Mouse (Mus musculus) leukemia stem cell, adult 10-12 weeks (primary cell): ENCODE measurements around the gene Atxn7l1. TPM values are rescaled to one million over a fixed set of nuclear protein-coding genes. Genes with fewer than 3 reads are reported as not detected.

ENCODE experiments used
- polyA plus RNA-seq: library from polyadenylated mRNA; stranded (reverse); fragments of >175 nt; gene quantifications from 2 replicates; pipeline ENCODE4 v1.2.3, GENCODE M21; 2012; ENCODE audit warnings: low replicate concordance

Gene Atxn7l1
- polyA plus RNA-seq: 26.3 and 40.4 TPM in 2 replicates

DNA sequence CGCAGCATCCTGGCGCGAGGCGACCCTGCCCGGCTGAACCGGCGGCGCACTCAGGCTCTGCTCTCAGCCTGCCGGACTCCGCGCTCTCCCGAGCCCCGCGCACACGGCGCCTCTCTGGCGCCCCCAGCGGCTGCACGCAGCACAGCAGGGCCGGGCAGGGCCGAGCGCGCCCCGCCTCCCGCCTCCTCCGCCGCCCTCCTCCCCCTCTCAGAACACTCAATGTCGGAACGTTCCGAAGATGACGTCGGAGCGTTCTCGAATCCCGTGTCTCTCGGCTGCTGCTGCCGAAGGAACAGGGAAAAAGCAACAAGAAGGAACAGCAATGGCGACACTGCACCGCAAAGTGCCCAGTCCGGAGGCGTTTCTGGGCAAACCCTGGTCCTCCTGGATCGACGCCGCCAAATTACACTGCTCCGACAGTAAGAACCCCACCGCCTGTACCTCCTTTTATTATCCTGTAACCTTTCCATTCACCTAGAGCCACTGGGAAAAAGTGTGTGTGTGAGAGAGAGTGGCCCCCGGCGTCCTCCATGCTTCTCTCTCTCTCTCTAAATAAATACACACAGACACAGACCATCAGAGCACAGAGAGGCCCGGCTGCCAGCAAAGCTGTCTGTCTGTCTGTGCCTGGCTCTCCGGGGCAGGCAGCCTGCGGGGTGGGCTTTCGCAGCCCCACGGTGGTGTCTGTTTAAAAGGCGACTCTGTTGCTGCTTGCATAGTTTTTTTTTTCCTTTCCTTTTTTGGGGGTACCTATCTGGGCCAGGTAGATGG lies at the start of gene Atxn7l1:
Atxn7l1 (plus strand) TSS at position 197 of the 771 bp plus-strand sequence.

DNA sequence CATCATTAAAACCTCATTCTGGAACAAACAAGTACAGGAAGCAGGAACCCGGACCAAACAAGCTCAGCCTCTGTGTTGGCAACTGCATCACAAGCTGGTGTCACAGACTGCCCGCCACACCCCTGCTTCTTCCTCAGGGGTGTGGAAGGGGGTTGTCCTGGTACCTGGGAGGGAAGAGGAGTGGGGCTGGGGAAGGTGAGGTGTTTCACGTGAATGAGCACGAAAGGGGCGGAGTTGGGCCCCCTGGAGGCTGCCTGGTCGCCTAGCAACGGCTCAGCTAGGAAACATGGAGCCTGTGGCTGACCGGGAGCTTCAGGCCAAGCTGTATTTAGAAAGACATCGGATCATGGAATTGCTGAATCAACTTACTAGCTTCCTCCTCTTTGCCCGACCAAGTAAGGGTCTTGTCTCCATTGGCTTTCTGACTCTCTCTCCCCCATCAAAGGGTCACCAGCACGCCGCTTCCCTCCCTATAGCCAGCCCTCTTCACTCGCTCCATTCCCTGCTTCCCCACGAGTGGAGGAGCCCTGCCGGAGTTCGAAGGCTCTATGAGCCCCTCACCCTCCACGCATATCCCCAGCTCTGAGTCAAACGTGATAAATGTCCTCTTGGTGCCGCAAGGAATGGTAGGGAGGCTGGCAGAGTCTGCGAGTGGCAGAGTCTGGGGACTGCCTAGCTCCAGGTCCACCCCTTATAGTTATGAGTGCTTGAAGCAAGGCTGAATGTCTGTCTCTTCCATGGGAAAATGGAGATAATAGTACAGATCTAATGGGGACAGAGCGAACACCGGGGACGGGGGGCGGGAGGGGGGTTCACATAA lies 247.5 kb downstream of the Atxn7l1 start, which contains the start of gene Efcab10:
Efcab10 (plus strand) TSS at position 51 of the 820 bp plus-strand sequence.

Other genes starting within 250 kb of the Atxn7l1 start
- gene Sypl, start 193.8 kb upstream of the Atxn7l1 start, polyA plus RNA-seq: 2.4 and 11.5 TPM in 2 replicates
- gene Cdhr3, start 54.8 kb upstream of the Atxn7l1 start, polyA plus RNA-seq: not detected in 2 replicates
- not detected in 2 replicates for gene Efcab10, start 247.2 kb downstream of the Atxn7l1 start, polyA plus RNA-seq